10 mouse cellular contexts compared by ENCODE assay signal in the genomic region with DNA sequence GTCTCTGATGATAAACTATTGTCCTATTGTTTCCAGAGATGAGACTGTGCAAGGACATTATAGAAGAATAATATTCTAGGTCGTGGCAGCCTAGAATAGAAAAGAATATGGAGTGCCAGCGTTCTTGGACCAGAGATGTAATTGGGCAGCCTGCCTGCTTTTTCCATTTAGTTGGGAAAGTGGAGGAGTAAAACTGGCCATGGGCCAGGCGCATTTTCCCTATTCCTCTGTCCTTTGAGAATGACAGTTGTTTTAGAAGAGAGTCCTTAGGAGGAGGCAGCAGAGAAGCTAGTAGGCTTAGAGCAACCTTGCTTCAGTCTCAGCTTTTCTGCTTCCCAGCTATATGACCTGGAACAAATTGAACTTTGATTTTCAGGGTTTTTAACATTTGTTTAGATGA. TPM values are rescaled to one million over a fixed set of nuclear protein-coding genes. Genes with fewer than 3 reads are reported as not detected.
DNase-seq lines count a peak whose midpoint lies in the region; ATAC-seq and TF ChIP-seq lines count a peak whose summit lies in the region.
"Had no signal": no experiment of that assay in that cellular context is flagged by ENCODE, and none has a peak within 500 bp of the region (broad histone marks: within the 10 kb centered on the region; RNA-seq: fewer than 3 reads in every experiment).

No protein-coding gene starts in this region.

- no peak overlapping the region for H3K4me2 ChIP-seq in liver, embryonic 15.5 days
- no peak overlapping the region for H3K4me2 ChIP-seq in liver, embryonic 12.5 days
- peak overlapping the region; percentile 33 for H3K4me2 ChIP-seq in myocyte (ENCODE audit: low read depth)
- H3K4me2 ChIP-seq: heart, embryonic 13.5 days; neural tube, embryonic 12.5 days had no signal

- H3K4me3 ChIP-seq in liver, embryonic 15.5 days (replicated peaks) = no peak overlapping the region
- no peak overlapping the region for H3K4me3 ChIP-seq in liver, embryonic 12.5 days
- H3K4me3 ChIP-seq in brown adipose tissue, adult 24 weeks (ENCODE audit: insufficient read depth, low read depth, low read length) = no peak overlapping the region
- H3K4me3 ChIP-seq in myocyte = no peak overlapping the region
- H3K4me3 ChIP-seq: heart, embryonic 13.5 days; neural tube, embryonic 12.5 days had no signal

- no peak for TF ChIP-seq POLR2A in myocyte (IDR thresholded peaks at IDR 0.05; ENCODE audit: insufficient read length, low read depth)

- H3K79me2 ChIP-seq in myocyte (ENCODE audit: control insufficient read depth, insufficient read depth) = peaks cover 100% of the 10 kb centered on the region

- 66% methylated on average over 3 of the region's 3 CpGs for WGBS in liver, embryonic 15.5 days (ENCODE audit: insufficient replicate concordance)
- 70% methylated on average over 3 of the region's 3 CpGs for WGBS in liver, embryonic 12.5 days (ENCODE audit: insufficient replicate concordance)

- H3ac ChIP-seq in myocyte (ENCODE audit: control insufficient read depth, insufficient read length) = no peak overlapping the region

- 0 out of 2 replicates have a peak overlapping the region, but pooled peaks have one; percentile 9 for H3K27ac ChIP-seq in liver, embryonic 15.5 days (replicated peaks)
- H3K27ac ChIP-seq in liver, embryonic 12.5 days = no peak overlapping the region
- 0 out of 2 replicates have a peak overlapping the region, but pooled peaks have one; percentile 3 for H3K27ac ChIP-seq in brown adipose tissue, adult 24 weeks (replicated peaks; ENCODE audit: low read depth, low read length)
- H3K27ac ChIP-seq: neural tube, embryonic 12.5 days had no signal

- H3K9me3 ChIP-seq in liver, embryonic 15.5 days (replicated peaks) = no peaks in the 10 kb centered on the region
- no peaks in the 10 kb centered on the region for H3K9me3 ChIP-seq in liver, embryonic 12.5 days (replicated peaks)
- H3K9me3 ChIP-seq: heart, embryonic 13.5 days; neural tube, embryonic 12.5 days had no signal

- no peak overlapping the region for H3K9ac ChIP-seq in liver, embryonic 15.5 days
- no peak overlapping the region for H3K9ac ChIP-seq in liver, embryonic 12.5 days
- H3K9ac ChIP-seq: heart, embryonic 13.5 days; neural tube, embryonic 12.5 days had no signal

- no peaks in the 10 kb centered on the region for H3K36me3 ChIP-seq in liver, embryonic 15.5 days (replicated peaks)
- peaks cover 4% of the 10 kb centered on the region; the same call in 1 of the 2 replicates for H3K36me3 ChIP-seq in liver, embryonic 12.5 days
- no peaks in the 10 kb centered on the region for H3K36me3 ChIP-seq in myocyte (ENCODE audit: control insufficient read depth, insufficient read depth)
- H3K36me3 ChIP-seq: neural tube, embryonic 12.5 days had no signal

- DNase-seq in frontal cortex, postnatal 25 days (ENCODE audit: low spot score in 2 of 2) = peak; percentile 61 to 62
- DNase-seq in layer of hippocampus, adult 8-10 months (ENCODE audit: low spot score in 2 of 2) = peak; percentile 65 to 83

- no peaks in the 10 kb centered on the region for H3K27me3 ChIP-seq in liver, embryonic 15.5 days
- H3K27me3 ChIP-seq in liver, embryonic 12.5 days (replicated peaks) = no peaks in the 10 kb centered on the region
- no peaks in the 10 kb centered on the region for H3K27me3 ChIP-seq in myocyte (ENCODE audit: control insufficient read depth, insufficient read depth, insufficient read length)
- H3K27me3 ChIP-seq: heart, embryonic 13.5 days; neural tube, embryonic 12.5 days had no signal

- peaks cover 64% of the 10 kb centered on the region for H3K4me1 ChIP-seq in liver, embryonic 15.5 days (replicated peaks)
- peaks cover 74% of the 10 kb centered on the region for H3K4me1 ChIP-seq in liver, embryonic 12.5 days
- H3K4me1 ChIP-seq in brown adipose tissue, adult 24 weeks (ENCODE audit: control insufficient read depth, insufficient read depth, insufficient read length, low read length) = peaks cover 17% of the 10 kb centered on the region

- ATAC-seq in liver, embryonic 15.5 days (ENCODE audit: insufficient read depth) = no peak
- ATAC-seq in liver, embryonic 12.5 days = no peak
- ATAC-seq in erythroblast, adult 5-6 weeks (replicated peaks; ENCODE audit: low FRiP score, poor library complexity, severe bottlenecking) = no peak
- no peak for ATAC-seq in erythroid progenitor cell, adult 5-6 weeks (replicated peaks; ENCODE audit: low FRiP score, poor library complexity, severe bottlenecking)

TF ChIP-seq in myocyte, 11 proteins besides CTCF, POLR2A, EP300 and RAD21:
- no peak for TF ChIP-seq REST (IDR thresholded peaks at IDR 0.05; ENCODE audit: insufficient read depth, insufficient read length)
- no peak for TF ChIP-seq SRF (IDR thresholded peaks at IDR 0.05; ENCODE audit: control insufficient read depth, insufficient read length, low read depth)
- no peak for TF ChIP-seq TCF12 (IDR thresholded peaks at IDR 0.05; ENCODE audit: insufficient read depth, poor library complexity, severe bottlenecking)
- no peak for TF ChIP-seq MYOG (IDR thresholded peaks at IDR 0.05; ENCODE audit: control insufficient read depth in 1 of 3, insufficient read depth in 1 of 3, insufficient read length in 2 of 3, low read depth in 2 of 3)
- no peak for TF ChIP-seq POLR2AphosphoS2 (IDR thresholded peaks at IDR 0.05; ENCODE audit: insufficient read length, low read depth)
- no peak for TF ChIP-seq MYOD1 (IDR thresholded peaks at IDR 0.05; ENCODE audit: control insufficient read depth in 1 of 3, insufficient read length in 2 of 3, low read depth in 2 of 3)
- no peak for TF ChIP-seq USF1 (IDR thresholded peaks at IDR 0.05; ENCODE audit: low read depth)
- TF ChIP-seq TCF3 (IDR thresholded peaks at IDR 0.05; ENCODE audit: insufficient read length, low read depth) = no peak
- TF ChIP-seq E2F4 (IDR thresholded peaks at IDR 0.05; ENCODE audit: insufficient read depth) = no peak
- TF ChIP-seq CEBPB (IDR thresholded peaks at IDR 0.05; ENCODE audit: insufficient read depth, poor library complexity, severe bottlenecking) = no peak
- TF ChIP-seq MAX (IDR thresholded peaks at IDR 0.05; ENCODE audit: low read depth) = no peak

RNA-seq across cellular contexts. Expression of a gene that starts 13.6 kb away (rescaled TPM):
- polyA plus RNA-seq in liver, embryonic 15.5 days (2015; fragmentation: Nextera tagmentation; extraction: Ambion mirVana) = 13.7 and 15.8 TPM in 2 replicates
- polyA plus RNA-seq in liver, embryonic 12.5 days (2016; fragmentation: Nextera tagmentation; extraction: Ambion mirVana) = 15.0 and 15.9 TPM in 2 replicates
- polyA plus RNA-seq in brown adipose tissue, adult 24 weeks (2012; ENCODE audit: insufficient read depth, insufficient read length, missing spikeins) = 12.1 and 13.8 TPM in 2 replicates
- 10 to 100 TPM; 62.8 to 67.0 (median 65.0) TPM for total RNA-seq in layer of hippocampus, adult 8-10 months (2022)
- 64.0 TPM for polyA plus RNA-seq in myocyte (2012; fragmentation: generic; extraction: Trizol)
- 16.3 and 16.7 TPM in 2 replicates for total RNA-seq in erythroblast, adult 5-6 weeks (2015; ENCODE audit: low replicate concordance)
- 32.7 and 36.2 TPM in 2 replicates for total RNA-seq in erythroblast, adult 5-6 weeks (2017; ENCODE audit: low replicate concordance)
- total RNA-seq in erythroid progenitor cell, adult 5-6 weeks (2015; ENCODE audit: low replicate concordance) = 39.8 and 46.9 TPM in 2 replicates
- total RNA-seq in erythroid progenitor cell, adult 5-6 weeks (2017; ENCODE audit: low replicate concordance) = 63.2 and 67.7 TPM in 2 replicates

RNA-seq across cellular contexts. Expression of a gene that starts 43.4 kb away (rescaled TPM):
- polyA plus RNA-seq in liver, embryonic 15.5 days (2015; fragmentation: Nextera tagmentation; extraction: Ambion mirVana) = not detected in 2 replicates
- polyA plus RNA-seq in liver, embryonic 12.5 days (2016; fragmentation: Nextera tagmentation; extraction: Ambion mirVana) = not detected in 2 replicates
- polyA plus RNA-seq in brown adipose tissue, adult 24 weeks (2012; ENCODE audit: insufficient read depth, insufficient read length, missing spikeins) = not detected in 2 replicates
- total RNA-seq in layer of hippocampus, adult 8-10 months (2022) = 10 to 100 TPM; 15.1 to 16.6 (median 15.8) TPM
- not detected for polyA plus RNA-seq in myocyte (2012; fragmentation: generic; extraction: Trizol)
- total RNA-seq in erythroblast, adult 5-6 weeks (2015; ENCODE audit: low replicate concordance) = not detected in 2 replicates
- total RNA-seq in erythroblast, adult 5-6 weeks (2017; ENCODE audit: low replicate concordance) = not detected in 2 replicates
- not detected in 2 replicates for total RNA-seq in erythroid progenitor cell, adult 5-6 weeks (2015; ENCODE audit: low replicate concordance)
- total RNA-seq in erythroid progenitor cell, adult 5-6 weeks (2017; ENCODE audit: low replicate concordance) = not detected in 2 replicates
- polyA plus RNA-seq: heart, embryonic 13.5 days had no signal
